Mouse (Mus musculus) cortical plate, adult 2 months (tissue): ENCODE results near the gene Dnajc17.

ENCODE experiments used
- CTCF ChIP-seq: fragments of 200-500 bp; IDR thresholded peaks from 2 replicates; pipeline ENCODE4 v1.5.1; 2011; ENCODE audit warnings: mild to moderate bottlenecking, control low read depth, low read length; ENCODE audit not compliant: insufficient read depth; ENCODE audit errors: extremely low read depth
- POLR2A ChIP-seq: fragments of 200-500 bp; IDR thresholded peaks from 2 replicates; pipeline ENCODE4 v1.6.1; 2011; ENCODE audit warnings: mild to moderate bottlenecking, low read length, control low read depth; ENCODE audit not compliant: insufficient read depth; ENCODE audit errors: extremely low read depth

DNA sequence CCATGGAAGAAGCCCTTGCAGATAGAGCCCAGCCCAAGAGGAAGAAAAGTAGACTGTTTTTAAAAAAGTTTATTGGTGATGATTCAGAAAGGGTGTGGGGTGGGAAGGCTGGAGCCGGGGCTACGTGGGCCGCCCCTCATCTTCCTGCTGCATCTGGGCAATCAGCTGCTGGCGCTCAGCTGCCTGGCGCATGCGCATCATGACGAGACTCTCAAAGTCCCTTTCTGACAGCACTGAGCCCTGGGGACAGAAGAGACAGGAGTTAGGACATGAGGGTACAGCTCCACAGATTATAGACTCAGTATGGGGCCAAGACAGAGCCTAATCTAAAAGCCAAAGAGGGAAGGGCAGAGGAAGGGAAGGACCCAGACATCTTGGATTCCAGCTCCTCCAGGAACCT is 36.1 kb downstream of the Dnajc17 start:
- TF ChIP-seq CTCF (no peak), POLR2A (no peak)
